Mouse (Mus musculus): ENCODE measurements around the gene Elavl4.

Gene Elavl4

GRCm38 (mm10) chr4:110351178-110352000 is at the start of gene Elavl4:
Gene Elavl4 (minus strand): TSS chr4:110351909.
- peak; percentile 72 for DNase-seq (ENCODE audit: inconsistent ontology term)

DNA sequence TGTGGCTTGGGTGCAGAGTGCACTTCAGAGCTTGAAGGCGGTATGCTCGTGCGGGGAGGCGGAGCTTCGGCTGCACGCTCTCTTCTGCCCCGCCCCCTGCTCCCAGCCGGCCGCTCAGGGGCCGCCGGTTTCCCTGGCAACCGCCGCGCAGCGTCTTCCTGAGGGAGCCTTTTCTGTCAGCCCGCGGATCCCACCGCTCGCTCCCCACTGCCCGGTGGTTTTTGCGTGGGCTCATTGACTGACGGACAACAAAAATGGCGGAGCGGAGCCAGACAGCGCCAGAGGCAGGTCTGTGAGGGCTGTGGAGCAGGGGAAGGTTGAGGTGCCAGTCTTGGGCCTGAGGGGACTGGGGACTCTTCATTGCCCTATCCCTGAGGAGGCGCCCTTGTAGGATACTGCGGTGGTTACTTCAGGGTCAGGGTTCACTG is 45.9 kb upstream of the Elavl4 start, which contains the start of gene Agbl4:
TSS of gene Agbl4 (plus strand) at position 44 of the 428 bp plus-strand sequence.
- peak; percentile 83 for DNase-seq (ENCODE audit: inconsistent ontology term)

DNA sequence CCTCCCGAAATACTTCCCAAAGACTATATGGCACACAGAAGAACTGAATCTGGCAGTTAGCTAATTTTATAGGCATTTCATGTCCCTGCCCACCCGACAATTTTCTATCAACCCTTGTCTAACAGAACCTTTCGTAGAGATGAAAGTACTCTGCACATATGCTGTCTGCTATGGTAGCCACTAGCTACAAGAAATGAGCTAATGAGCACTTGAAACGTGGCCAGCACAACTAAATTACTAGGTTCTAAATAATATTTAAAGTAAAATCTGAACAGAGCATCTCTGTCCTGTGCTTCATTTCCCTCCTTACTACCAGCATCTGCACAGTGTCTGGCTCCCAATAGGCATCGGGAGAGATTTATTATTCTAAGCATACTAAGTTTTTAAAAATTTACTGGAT is 44.5 kb upstream of the Elavl4 start:
- DNase-seq (ENCODE audit: inconsistent ontology term), result no peak

GRCm38 (mm10) chr4:110360568-110360967 is 8.9 kb upstream of the Elavl4 start:
- DNase-seq (ENCODE audit: inconsistent ontology term), result no peak

DNA sequence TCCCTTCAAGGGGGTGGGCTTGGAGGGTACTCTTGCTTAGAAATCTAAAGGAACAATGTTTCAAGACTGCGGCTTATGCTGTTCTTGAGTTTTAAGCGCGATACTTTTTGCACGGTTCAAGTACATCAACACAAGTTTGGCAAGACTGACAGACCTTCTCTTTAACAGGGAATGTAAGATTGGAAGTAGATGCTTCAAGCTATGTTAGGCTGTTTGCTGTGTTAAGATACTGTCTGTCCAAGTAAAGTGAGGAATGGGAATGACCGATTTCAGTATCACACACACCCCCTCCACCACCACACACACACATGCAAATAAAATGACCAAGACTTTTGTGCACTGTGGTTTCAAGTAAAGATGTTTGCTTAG is 276 bp upstream of the Elavl4 start:
- DNase-seq (ENCODE audit: inconsistent ontology term), result no peak

- DNase-seq (ENCODE audit: inconsistent ontology term), result peak; percentile 22
These were observed 892 bp downstream of the Elavl4 start for GRCm38 (mm10) chr4:110350856-110351177.

DNA sequence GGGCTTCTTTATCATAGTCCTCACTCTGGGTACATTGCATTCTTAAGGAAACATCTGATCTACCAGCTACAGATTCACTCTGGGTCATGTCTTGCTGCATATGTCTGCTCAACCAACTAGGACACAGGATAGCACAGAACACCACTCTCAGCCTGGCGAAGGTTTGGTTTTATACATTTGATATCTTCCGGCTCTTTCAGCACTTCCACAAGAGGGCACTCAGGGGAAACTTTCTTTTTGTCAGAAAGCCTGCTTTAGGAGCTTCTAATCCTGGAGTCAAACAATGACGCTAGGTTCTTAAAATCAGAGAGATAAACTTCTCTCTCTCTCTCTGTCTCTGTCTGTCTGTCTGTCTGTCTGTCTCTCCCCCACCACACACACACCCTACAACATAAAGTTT is 27.8 kb downstream of the Elavl4 start:
- DNase-seq (ENCODE audit: inconsistent ontology term), result no peak

DNA sequence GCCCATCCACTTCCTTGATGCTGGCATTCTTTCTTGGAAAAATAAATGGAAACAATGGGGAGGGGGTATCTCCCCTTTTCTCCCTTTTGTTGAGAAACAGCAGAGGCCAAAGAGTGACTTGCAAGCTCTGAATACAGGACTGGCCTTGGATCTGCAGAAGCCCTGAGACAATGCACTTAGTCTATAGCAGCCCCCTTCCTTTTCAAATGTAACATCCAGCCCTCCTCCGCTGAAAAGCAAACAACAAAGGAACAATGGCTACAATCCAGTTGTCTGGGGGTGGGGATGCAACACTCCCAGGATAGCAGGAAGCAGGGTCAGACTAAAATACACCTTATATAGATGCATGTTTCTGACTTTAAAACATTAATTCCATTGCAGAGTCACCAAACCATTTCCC is 39.6 kb downstream of the Elavl4 start:
- no peak for DNase-seq (ENCODE audit: inconsistent ontology term)

DNA sequence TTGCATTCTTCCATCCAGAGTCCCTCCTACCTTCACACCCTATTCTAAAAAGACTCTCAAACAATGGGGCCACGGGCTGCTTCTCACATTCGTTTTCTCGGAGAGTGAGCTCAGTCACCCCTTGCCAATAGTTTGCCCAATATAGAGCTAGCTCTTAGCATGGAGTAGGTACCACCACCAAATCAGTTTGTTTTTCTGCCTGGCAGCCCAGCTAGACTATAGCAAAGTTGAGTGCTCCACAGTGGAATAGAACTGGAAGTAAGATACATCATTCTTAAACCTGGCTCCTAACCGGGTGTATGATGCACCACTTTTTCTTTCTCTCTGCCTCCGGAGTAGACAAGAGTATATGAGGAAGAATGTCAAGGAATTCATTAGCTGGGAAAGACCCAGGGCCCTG is 44.7 kb downstream of the Elavl4 start:
- no peak for DNase-seq (ENCODE audit: inconsistent ontology term)

GRCm38 (mm10) chr4:110306559-110306958 is 45.1 kb downstream of the Elavl4 start:
- DNase-seq (ENCODE audit: inconsistent ontology term), result no peak

GRCm38 (mm10) chr4:110295793-110296192 is 55.9 kb downstream of the Elavl4 start:
- DNase-seq (ENCODE audit: inconsistent ontology term), result no peak

DNA sequence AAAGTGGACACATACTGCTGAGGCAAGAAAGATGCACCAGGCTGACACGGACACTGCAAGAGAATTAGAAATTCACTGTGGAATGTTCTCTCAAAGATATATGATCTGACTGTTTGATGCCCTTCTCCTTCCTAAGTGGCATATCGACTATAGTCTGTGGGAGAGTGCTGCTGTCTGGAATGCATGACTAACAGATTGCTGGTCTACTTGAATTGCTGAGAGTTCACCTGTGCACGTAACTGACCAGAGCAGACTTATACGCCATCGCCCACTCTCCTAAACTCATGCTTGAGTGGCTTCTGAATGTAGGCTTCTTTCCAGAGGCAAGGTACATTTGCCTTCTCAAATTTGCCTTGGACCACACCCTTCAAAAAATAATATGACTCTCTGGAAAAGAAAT is 58.5 kb downstream of the Elavl4 start:
- DNase-seq (ENCODE audit: inconsistent ontology term), result no peak

GRCm38 (mm10) chr4:110292471-110292870 is 59.2 kb downstream of the Elavl4 start:
- no peak for DNase-seq (ENCODE audit: inconsistent ontology term)

- DNase-seq (ENCODE audit: inconsistent ontology term), result no peak
These were observed 61.1 kb downstream of the Elavl4 start for GRCm38 (mm10) chr4:110290544-110291095.

- DNase-seq (ENCODE audit: inconsistent ontology term), result peak; percentile 14
These were observed 61.7 kb downstream of the Elavl4 start for GRCm38 (mm10) chr4:110290056-110290455.

DNA sequence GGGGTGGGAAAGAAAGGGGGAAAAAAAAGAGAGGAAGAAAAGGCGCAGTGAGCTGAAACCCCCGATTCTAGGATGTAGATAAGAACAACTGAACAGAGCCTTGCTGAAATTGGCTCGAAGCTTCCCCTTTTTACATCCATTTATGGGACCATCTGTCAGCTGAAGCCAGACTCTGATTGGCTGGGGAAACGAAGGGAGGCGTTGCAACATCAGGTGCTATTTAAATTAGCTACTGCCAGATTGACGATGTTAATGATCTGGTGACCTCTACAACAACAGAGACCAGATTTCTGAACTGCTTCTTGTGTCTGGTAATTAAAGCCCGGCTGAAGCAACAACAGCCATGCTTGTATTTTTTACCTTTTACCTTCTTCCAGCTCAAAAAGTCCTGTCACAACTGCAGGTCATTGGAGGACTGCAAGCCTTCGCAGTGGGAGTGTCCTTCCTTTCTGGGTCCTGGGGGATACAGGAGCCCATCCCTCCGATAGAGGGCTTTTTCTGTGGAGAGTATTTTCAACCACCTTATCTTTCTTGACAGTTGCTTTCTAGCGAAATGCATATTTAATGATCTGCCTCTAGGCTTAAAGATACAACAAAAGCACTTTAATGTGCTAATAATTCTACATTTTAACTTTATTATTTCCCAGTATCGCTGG is 64.2 kb downstream of the Elavl4 start:
- DNase-seq (ENCODE audit: inconsistent ontology term), result no peak

DNA sequence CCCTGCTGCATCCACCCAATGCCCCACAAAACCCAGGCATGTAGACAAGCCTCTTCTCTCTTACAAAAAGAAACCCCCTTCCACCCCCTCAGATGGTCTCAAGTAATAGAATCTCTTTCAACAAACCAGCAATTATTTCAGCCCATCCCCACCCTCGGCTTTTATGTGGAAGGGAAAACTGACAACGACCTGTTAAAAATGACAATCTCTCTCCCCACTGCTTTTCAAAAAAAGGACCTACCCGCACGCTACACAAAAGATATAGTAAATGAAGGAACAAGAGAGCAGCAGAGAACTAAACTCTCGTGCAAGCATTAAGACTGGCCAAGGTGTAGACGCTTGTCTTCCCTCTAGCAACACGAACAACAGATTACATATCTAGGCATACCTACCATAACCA is 64.9 kb downstream of the Elavl4 start:
- DNase-seq (ENCODE audit: inconsistent ontology term), result no peak

GRCm38 (mm10) chr4:110286371-110286781 is 65.3 kb downstream of the Elavl4 start:
- no peak for DNase-seq (ENCODE audit: inconsistent ontology term)

GRCm38 (mm10) chr4:110285346-110286330 is 66.1 kb downstream of the Elavl4 start:
- no peak for DNase-seq (ENCODE audit: inconsistent ontology term)

DNA sequence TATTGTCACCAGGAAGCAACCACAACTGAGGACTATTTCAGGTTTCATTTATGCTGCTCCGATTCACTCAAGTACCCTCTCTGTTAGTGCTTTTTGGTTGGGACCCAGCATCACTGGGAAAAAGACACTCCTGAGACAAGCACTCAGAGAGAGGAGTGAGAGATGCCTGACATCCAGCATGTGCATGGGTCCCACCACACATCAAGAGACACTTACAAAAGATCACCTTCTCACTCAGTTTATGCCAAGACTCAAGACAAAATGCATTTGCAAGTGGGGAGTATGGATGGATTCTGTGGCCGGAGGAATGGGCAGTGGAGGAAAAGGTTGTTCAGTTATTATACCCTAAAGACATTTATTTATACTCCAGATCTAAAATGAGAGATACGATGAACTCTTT is 67.3 kb downstream of the Elavl4 start:
- no peak for DNase-seq (ENCODE audit: inconsistent ontology term)

DNA sequence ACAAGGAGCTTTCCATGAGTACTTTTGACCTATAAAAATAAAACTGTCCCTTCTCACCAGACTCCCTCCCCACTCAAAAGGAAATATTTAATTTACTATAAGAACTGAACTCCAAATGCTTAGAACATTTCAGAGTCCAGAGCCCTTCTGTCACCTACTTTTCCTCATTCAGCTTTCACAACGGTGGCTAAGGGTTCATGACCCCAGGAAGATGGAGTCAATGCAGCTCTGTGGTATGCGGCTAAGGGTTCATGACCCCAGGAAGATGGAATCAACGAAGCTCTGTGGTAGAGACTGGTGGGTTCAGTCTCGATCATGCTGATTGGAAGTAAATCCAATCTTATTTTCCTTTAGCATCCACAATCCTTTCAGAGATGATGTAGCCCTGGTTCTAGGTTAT is 81.7 kb downstream of the Elavl4 start:
- DNase-seq (ENCODE audit: inconsistent ontology term), result no peak
